In genomic region chr13:98030041-98030440, GRCm38 (mm10) we compare ENCODE assay signal across 24 mouse cellular contexts.
DNase-seq lines count a peak whose midpoint lies in the region; ATAC-seq and TF ChIP-seq lines count a peak whose summit lies in the region.
"Had no signal": no experiment of that assay in that cellular context is flagged by ENCODE, and none has a peak within 500 bp of the region (broad histone marks: within the 10 kb centered on the region; RNA-seq: fewer than 3 reads in every experiment).

No protein-coding gene starts in this region.

- 0 out of 2 replicates have a peak, but pooled peaks have one; percentile 55 for TF ChIP-seq EP300 in ES-Bruce4 (IDR thresholded peaks at IDR 0.05; ENCODE audit: insufficient read depth, low read depth, low read length)

- no peak overlapping the region for H3K9ac ChIP-seq in kidney, embryonic 14.5 days (ENCODE audit: low read depth, low read length)
- H3K9ac ChIP-seq in ES-Bruce4 (ENCODE audit: low read depth, poor library complexity, severe bottlenecking), result no peak overlapping the region
- H3K9ac ChIP-seq: embryonic facial prominence, embryonic 15.5 days; heart, embryonic 13.5 days; hindbrain, embryonic 14.5 days; intestine, embryonic 15.5 days; limb, embryonic 13.5 days; liver, embryonic 12.5 days; midbrain, embryonic 12.5 days had no signal

- H3K9me3 ChIP-seq in kidney, embryonic 14.5 days (ENCODE audit: control insufficient read depth, low read length), result 0 out of 2 replicates have a peak, but pooled peaks cover 3% of the 10 kb centered on the region
- H3K9me3 ChIP-seq in ES-Bruce4 (replicated peaks; ENCODE audit: control insufficient read depth, insufficient read depth, low read length, poor library complexity, severe bottlenecking), result no peaks in the 10 kb centered on the region
- H3K9me3 ChIP-seq: embryonic facial prominence, embryonic 15.5 days; heart, embryonic 13.5 days; intestine, embryonic 15.5 days; limb, embryonic 13.5 days; liver, embryonic 12.5 days; midbrain, embryonic 12.5 days had no signal

- no peak for TF ChIP-seq CTCF in kidney, adult 2 months (conservative IDR thresholded peaks at IDR 0.05; ENCODE audit: insufficient read depth, insufficient read length, low read depth, low read length)
- TF ChIP-seq CTCF in ES-Bruce4 (IDR thresholded peaks at IDR 0.05; ENCODE audit: low read depth, low read length), result no peak

- H3K4me1 ChIP-seq in kidney, adult 2 months (ENCODE audit: control insufficient read depth, insufficient read depth, low read length), result peaks cover 2% of the 10 kb centered on the region; the same call in 1 of the 2 replicates
- H3K4me1 ChIP-seq in kidney, embryonic 14.5 days (ENCODE audit: control insufficient read depth, insufficient read depth, low read length), result peaks cover 6% of the 10 kb centered on the region
- H3K4me1 ChIP-seq in ES-Bruce4 (ENCODE audit: control insufficient read depth, insufficient read depth, low read length), result peaks cover 1% of the 10 kb centered on the region
- H3K4me1 ChIP-seq: intestine, embryonic 15.5 days; liver, embryonic 12.5 days had no signal

- WGBS in kidney, adult 2 months, result 38% methylated on average over 5 of the region's 5 CpGs
- 18% methylated on average over 5 of the region's 5 CpGs for WGBS in kidney, embryonic 14.5 days

- H3K4me3 ChIP-seq in kidney, adult 2 months (ENCODE audit: insufficient read depth, low read depth, low read length), result no peak overlapping the region
- no peak overlapping the region for H3K4me3 ChIP-seq in kidney, embryonic 14.5 days (ENCODE audit: low read length)
- no peak overlapping the region for H3K4me3 ChIP-seq in ES-Bruce4 (ENCODE audit: low read depth, low read length)
- H3K4me3 ChIP-seq: embryonic facial prominence, embryonic 15.5 days; heart, embryonic 13.5 days; intestine, embryonic 15.5 days; layer of hippocampus, adult 2 months; limb, embryonic 13.5 days; liver, embryonic 12.5 days; midbrain, embryonic 12.5 days had no signal

- no peak for TF ChIP-seq POLR2A in kidney, adult 2 months (IDR thresholded peaks at IDR 0.05; ENCODE audit: low read depth, low read length)
- no peak for TF ChIP-seq POLR2A in ES-Bruce4 (IDR thresholded peaks at IDR 0.05; ENCODE audit: insufficient read depth, low read length)

- peak; percentile 36 for DNase-seq in kidney, adult 2 months
- peak; percentile 19 for DNase-seq in A20 (ENCODE audit: low read depth, low spot score)
- DNase-seq in induced T-regulatory cell, adult 2 months (ENCODE audit: low read depth), result peak; percentile 37
- DNase-seq in layer of hippocampus, postnatal 25 days (ENCODE audit: extremely low spot score in 1 of 2, low spot score in 1 of 2), result no peak
- no peak for DNase-seq in urinary bladder, postnatal 4 days (ENCODE audit: low spot score in 2 of 2)
- DNase-seq: adrenal gland, adult 8-10 months; cerebellum, adult 9-10 months; gastrocnemius, postnatal 14 days; heart, adult 18-20 months; heart, postnatal 14 days; lung, adult 18-20 months; right cerebral cortex, postnatal 25 days; spleen, adult 18-20 months had no signal

- ATAC-seq in kidney, embryonic 14.5 days (ENCODE audit: low FRiP score, low TSS enrichment), result no peak
- ATAC-seq: forebrain, embryonic 16.5 days; intestine, embryonic 15.5 days; liver, embryonic 12.5 days had no signal

- no peaks in the 10 kb centered on the region for H3K27me3 ChIP-seq in kidney, adult 2 months (replicated peaks; ENCODE audit: control insufficient read depth, insufficient read depth, low read length)
- H3K27me3 ChIP-seq in kidney, embryonic 14.5 days (ENCODE audit: control insufficient read depth, insufficient read depth, low read length), result no peaks in the 10 kb centered on the region
- no peaks in the 10 kb centered on the region for H3K27me3 ChIP-seq in ES-Bruce4 (ENCODE audit: control insufficient read depth, insufficient read depth, low read length, poor library complexity, severe bottlenecking)
- H3K27me3 ChIP-seq: embryonic facial prominence, embryonic 15.5 days; heart, embryonic 13.5 days; intestine, embryonic 15.5 days; limb, embryonic 13.5 days; liver, embryonic 12.5 days had no signal

- H3K27ac ChIP-seq in kidney, adult 2 months (ENCODE audit: insufficient read depth, low read depth, low read length), result no peak overlapping the region
- no peak overlapping the region for H3K27ac ChIP-seq in kidney, embryonic 14.5 days (ENCODE audit: low read depth, low read length)
- H3K27ac ChIP-seq in ES-Bruce4 (ENCODE audit: insufficient read depth, low read length), result no peak overlapping the region
- H3K27ac ChIP-seq: embryonic facial prominence, embryonic 15.5 days; heart, embryonic 13.5 days; hindbrain, embryonic 14.5 days; intestine, embryonic 15.5 days; layer of hippocampus, adult 2 months; limb, embryonic 13.5 days; liver, embryonic 12.5 days; midbrain, embryonic 12.5 days had no signal

- no peaks in the 10 kb centered on the region for H3K36me3 ChIP-seq in kidney, adult 2 months (ENCODE audit: control insufficient read depth, insufficient read depth, low read length)
- no peaks in the 10 kb centered on the region for H3K36me3 ChIP-seq in kidney, embryonic 14.5 days (ENCODE audit: control insufficient read depth, insufficient read depth, low read length)
- H3K36me3 ChIP-seq in ES-Bruce4 (ENCODE audit: control insufficient read depth, insufficient read depth, low read length, poor library complexity, severe bottlenecking), result no peaks in the 10 kb centered on the region
- H3K36me3 ChIP-seq: embryonic facial prominence, embryonic 15.5 days; heart, embryonic 13.5 days; intestine, embryonic 15.5 days; limb, embryonic 13.5 days; liver, embryonic 12.5 days; midbrain, embryonic 12.5 days had no signal

- H3K4me2 ChIP-seq in kidney, embryonic 14.5 days (replicated peaks; ENCODE audit: low read depth, low read length), result no peak overlapping the region
- H3K4me2 ChIP-seq: embryonic facial prominence, embryonic 15.5 days; heart, embryonic 13.5 days; hindbrain, embryonic 14.5 days; intestine, embryonic 15.5 days; limb, embryonic 13.5 days; liver, embryonic 12.5 days; midbrain, embryonic 12.5 days had no signal

Comparison
In these comparisons a context has a peak if more than half of its experiments do, and no peak if none do; other contexts are left out.
1. DNase-seq: peak in kidney, adult 2 months (single experiment), A20 (single experiment) and induced T-regulatory cell, adult 2 months (single experiment); none in layer of hippocampus, postnatal 25 days (0 of 2) and urinary bladder, postnatal 4 days (0 of 2).